Mouse (Mus musculus) ES-CJ7 (cell line): Measurements from ENCODE around the gene Ctdnep1.

Experiments used
- DNase-seq: peaks from one replicate; pipeline ENCODE4 v3.0.0; 2011; ENCODE audit warnings: low read depth, low spot score

Ctdnep1 gene

GRCm38 (mm10) chr11:69982877-69983276, 1.9 kb downstream of the Ctdnep1 start:
- DNase-seq: no peak

- DNase-seq: no peak
Observed at GRCm38 (mm10) chr11:69983377-69983776, 2.4 kb downstream of the Ctdnep1 start.

DNA sequence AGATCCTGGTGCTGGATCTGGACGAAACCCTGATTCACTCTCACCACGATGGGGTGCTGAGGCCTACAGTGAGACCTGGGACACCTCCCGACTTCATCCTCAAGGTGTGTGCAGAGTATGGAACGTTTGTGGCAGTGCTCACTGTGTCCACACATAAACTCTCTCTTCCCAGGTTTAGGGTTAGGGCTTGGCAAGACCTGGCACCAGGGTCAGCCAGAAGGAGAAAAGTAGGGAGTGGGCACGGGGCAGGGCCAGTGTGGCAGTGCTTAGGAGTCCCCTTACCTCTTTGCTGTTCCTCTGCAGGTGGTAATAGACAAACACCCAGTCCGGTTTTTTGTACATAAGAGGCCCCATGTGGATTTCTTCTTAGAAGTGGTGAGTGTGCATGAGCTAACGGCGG, 3.5 kb downstream of the Ctdnep1 start:
- no peak for DNase-seq

DNA sequence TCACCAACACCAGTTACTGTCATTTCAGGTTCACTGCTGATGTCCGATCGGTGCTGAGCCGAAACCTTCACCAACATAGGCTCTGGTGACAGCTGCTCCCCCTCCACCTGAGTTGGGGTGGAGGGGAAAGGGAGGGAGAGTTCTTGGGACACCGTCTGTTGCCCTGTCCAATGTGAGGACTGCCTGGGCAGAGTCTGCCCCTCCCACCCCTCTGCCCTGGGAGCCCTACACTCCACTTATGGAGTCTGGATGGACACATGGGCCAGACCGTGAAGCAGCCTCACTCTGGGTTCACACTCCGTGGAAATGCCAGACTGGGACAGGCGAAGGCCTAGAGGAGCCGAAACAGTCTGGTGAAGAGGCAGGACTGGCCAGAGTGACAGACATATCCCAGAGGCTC, 9.0 kb downstream of the Ctdnep1 start:
- no peak for DNase-seq

DNA sequence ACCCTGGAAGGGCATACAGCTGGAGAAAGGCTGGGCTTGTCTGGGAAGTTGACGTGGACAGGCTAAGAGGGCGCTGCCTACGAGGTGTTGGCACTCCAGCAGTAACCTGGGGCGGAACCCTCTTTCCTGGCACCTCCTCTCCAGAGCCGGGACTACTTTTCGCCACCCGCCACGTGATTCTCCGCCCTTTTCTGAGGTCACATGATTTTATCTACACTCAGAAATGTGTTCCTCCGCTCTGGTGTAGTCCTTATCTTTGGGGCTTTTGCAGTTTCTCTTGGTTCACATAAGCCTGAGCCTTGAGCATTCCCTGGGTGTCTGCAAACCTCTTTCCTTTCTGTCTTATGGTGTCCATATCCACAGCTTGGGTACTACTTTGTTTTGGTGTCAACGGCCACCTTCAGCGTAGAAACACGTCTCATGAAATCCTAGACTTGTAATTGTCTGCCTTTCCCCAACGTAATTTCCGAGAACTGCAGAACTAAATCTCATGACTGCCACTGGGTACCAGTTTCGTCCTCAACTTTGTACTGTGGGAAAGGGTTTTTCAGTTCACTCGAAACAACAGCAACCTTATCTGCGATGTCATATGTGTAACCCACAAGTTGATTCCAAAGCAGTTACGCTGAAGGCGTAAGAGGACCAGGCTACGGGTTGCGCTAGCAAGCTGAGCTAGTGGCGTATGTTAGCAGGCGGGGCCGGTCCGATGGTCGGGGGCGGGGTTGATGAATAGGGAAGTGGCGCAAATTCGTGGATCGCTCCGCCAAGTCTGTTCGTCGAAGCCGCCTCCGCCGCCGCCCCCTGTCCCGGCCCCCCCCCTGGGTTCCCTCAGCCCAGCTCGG, 10.1 kb downstream of the Ctdnep1 start, which contains the start of gene Gabarap:
TSS of gene Gabarap (plus strand) at position 294 of the 842 bp plus-strand sequence.
- DNase-seq: peak; percentile 96

- DNase-seq: no peak
Observed at GRCm38 (mm10) chr11:69991711-69992110, 10.8 kb downstream of the Ctdnep1 start.

- DNase-seq: no peak
Observed at GRCm38 (mm10) chr11:69992396-69992795, 11.4 kb downstream of the Ctdnep1 start.

GRCm38 (mm10) chr11:69992932-69993331, 12.0 kb downstream of the Ctdnep1 start:
- no peak for DNase-seq

GRCm38 (mm10) chr11:69994401-69995090, 13.6 kb downstream of the Ctdnep1 start:
- DNase-seq: peak; percentile 42

GRCm38 (mm10) chr11:69995391-69995960, 14.5 kb downstream of the Ctdnep1 start, which contains the start of gene Phf23:
Gene Phf23, plus strand, starts transcription at chr11:69995777.
- DNase-seq: peak; percentile 100

DNA sequence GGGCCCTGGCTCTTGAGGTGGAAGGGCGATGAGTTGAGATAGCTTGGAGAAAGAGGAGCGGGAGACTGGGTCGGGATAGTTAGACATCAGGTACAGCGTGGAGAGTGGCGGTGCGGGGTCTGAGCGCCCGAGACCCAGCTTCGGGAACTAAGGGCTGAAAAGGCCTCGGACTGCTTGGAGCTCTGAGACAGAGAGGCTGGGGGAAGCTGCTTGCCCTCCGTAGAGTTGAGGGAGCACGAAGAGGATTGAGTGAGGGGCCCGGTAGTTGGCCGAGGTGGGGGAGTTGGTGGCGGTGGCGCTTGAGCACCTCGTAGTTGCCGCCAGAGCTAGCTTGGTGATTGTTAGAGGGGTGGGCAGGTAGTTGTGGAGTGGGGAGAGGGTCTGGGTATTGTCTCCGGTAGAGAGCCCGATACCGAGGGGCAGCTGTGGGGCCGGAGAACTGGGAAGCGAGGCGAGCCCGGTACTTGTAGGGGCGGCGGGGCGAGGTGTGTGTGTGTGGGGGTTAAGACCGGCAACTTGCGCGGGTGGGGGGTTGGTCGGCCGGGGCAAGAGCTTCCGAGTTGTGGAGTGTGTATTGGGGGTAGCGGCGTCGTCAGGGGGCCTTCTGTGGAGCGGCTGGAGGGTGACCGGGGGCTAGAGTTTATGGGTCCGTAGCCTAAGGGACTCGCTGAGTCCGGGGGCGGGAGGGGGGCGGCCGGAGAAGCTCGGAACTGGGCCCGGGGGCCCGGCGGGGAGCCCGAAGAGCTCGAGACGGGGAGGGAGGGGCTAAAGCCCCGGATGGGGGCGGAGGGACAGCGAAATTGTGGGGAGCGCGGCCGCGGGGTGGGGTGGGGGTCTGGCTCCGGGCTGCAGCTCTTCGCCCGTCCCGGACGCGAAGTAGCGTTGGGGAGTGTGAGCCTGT, 15.5 kb downstream of the Ctdnep1 start:
- DNase-seq: no peak

DNA sequence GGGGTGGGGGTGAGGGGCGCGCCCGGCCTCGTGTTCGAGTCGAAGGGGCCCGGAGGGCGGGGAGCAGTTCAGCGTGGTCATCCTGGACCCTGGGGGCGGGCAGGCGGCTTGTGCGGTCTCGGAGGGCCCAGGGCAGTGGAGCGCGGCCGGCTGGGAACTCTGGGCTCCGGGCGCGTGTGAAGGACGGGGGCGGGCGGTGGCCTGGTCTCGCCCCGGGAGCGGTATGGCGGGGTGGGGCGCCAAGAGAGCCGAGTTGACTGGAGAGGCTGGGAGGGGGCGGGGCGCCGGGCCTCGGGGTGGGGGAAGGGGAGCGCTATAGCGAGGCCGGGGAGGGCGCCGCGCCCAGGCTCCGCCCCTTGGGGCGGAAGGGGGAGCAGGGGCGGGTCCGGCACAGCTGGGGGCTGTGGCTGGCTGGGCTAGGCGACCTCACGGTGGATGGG, 16.1 kb downstream of the Ctdnep1 start:
- peak; percentile 90 for DNase-seq

- DNase-seq: peak; percentile 44
Observed at GRCm38 (mm10) chr11:69998567-69999491, 17.9 kb downstream of the Ctdnep1 start.

GRCm38 (mm10) chr11:69999666-70000065, 18.7 kb downstream of the Ctdnep1 start:
- no peak for DNase-seq

DNA sequence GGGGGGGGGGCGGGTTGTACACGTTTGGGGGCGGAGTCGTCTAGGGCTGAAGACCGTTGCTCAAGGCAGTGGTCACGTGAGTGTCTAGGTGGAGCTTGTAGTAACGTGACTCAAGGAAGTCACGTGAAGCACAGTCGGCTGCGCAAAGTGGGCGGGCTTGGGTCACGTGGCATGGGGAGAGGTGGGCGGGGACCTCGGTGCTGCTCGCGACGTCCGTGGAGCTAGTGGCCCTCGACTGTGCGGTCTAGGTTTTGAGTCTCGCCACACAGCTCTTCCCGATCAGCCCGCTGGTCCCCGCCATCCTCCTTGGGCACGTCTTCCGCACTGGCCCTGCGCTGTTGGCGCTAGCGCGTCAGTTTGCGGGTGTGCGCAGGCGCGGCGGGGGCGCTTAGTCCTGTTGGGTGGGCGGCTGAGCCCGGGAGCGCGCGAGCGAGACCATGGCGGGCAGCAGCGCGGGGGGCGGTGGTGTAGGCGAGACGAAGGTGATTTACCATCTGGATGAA, 19.5 kb downstream of the Ctdnep1 start, which contains the start of gene Dvl2:
TSS of gene Dvl2 (plus strand) at position 200 of the 503 bp plus-strand sequence.
- DNase-seq: peak; percentile 99

- DNase-seq: no peak
Observed at GRCm38 (mm10) chr11:70001159-70001558, 20.2 kb downstream of the Ctdnep1 start.

DNA sequence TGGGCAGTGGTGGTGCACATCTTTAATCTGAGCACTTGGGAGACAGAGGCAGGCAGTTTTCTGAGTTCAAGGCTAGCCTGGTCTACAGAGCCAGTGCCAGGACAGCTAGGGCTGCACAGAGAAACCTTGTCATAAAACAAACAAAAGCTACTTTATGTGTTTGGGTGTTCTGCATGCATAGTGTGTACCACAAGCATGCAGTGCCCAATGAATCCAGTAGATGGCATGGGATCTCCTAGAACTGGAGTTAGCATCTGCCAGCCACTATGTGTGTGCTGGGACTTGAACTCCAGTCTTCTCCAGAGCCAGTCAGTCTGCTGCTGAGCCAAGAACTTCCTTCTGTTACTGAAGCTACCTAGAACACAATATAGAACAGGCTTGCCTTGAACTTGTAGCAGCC, 20.9 kb downstream of the Ctdnep1 start:
- peak; percentile 89 for DNase-seq

DNA sequence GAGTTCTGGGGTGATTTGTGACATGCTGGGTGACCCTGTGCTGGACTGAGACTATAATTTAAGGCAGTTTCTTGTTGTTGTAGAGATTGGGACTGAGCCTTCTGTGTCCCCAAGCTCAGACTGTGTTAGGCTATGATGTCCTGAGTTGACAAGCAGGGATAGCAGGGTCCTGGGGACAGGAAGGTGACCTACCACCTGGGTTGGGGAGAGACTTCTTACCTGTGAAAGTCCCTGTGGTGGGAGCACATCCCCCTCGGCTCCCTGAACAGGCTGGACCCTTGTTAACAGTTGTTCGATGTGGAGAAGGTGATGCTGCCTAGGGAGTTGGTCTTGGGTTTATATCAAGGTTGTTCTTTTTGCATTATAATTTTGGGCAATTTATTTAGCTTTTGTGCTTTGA, 21.5 kb downstream of the Ctdnep1 start:
- DNase-seq: no peak

DNA sequence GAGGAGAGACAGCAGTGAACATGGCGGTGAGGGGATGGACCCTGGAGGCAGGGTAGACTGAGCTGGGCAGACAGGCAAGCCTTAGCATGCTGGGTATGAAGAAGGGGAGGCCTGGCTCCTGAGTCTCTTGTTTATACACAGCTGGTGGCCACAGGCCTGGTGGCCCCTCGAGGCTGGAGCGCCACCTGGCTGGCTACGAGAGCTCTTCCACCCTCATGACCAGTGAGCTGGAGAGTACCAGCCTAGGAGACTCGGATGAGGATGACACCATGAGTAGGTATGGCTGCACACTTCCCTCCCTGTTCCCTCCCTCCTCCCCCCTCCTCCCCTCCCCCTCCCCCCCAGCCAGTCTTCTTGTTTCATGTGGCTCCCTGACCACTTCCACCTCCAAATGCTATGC, 24.6 kb downstream of the Ctdnep1 start:
- peak; percentile 79 for DNase-seq

- no peak for DNase-seq
Observed at GRCm38 (mm10) chr11:70010033-70010432, 29.1 kb downstream of the Ctdnep1 start.
